Mouse (Mus musculus): ENCODE results near the gene Scn2a.
A peak's percentile ranks its signal among the peaks of the same experiment; 100 is the strongest.

Gene Scn2a

DNA sequence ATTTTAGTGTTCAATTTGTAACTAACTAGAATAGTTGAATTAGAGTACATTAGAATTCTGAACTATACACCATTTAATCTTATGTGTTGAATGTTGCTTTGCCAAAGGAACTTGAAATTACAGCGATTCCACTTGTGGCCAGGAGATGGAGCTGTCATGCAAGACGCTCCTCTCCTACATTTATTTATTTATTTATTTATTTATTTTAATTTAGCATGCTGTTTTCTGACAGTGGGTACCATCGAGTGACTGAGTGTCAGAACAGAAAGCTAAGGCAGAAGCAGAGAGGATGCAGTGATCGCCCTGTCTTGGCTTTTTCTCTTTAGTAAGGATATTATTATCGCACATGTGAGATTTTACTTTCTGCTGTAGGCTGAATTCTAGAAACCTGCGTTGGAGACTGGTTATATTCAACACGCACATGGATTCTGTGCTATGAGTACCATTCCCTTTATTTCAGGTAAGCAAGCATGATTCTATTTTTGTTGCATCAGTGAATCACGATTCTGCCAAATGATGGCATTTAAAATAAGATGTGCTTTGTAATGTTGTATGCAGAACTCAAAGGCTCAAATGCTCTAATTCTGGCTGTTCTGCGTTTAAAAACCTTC, at the start of gene Scn2a:
TSS of gene Scn2a (plus strand) at position 216 of the 611 bp plus-strand sequence.
- peak; percentile 43 for DNase-seq

DNA sequence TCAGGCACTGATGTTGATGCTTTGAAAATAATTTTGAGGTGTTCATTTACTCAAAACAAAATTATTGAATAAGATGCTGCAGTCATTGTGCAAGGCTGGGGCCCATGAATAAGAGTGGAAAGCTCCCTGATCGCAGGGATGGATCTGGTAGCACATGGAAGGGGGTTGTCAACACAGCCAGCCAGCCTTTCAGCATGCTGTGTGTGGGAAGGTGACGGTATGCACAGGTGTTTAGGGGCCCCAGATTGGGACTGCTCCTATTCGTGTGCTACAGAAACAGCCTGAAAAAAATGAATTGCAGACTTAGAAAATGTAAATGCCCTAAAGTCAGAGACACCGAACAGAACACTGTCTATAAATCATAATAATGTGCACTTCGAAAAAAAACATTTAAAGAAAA, 32.9 kb upstream of the Scn2a start:
- no peak for DNase-seq

DNA sequence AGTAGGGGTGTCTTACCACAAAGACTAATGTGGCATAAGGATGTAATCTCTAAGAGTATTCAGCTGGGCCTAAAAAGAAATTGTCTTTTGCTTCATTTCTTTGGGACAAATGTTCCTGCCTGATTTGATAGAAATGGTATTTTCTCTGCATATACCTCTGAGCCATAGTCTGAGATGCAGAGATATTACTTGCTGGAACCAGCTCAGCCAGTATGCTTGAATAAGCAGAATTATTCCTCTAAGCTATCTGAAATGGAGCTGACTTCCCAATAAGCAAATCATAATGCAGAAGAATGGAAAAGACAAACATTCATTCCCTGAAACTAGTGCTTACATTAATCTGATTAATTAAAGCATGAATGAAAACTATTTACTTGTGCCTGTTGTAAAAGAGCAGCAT, 12.8 kb upstream of the Scn2a start:
- DNase-seq = no peak

DNA sequence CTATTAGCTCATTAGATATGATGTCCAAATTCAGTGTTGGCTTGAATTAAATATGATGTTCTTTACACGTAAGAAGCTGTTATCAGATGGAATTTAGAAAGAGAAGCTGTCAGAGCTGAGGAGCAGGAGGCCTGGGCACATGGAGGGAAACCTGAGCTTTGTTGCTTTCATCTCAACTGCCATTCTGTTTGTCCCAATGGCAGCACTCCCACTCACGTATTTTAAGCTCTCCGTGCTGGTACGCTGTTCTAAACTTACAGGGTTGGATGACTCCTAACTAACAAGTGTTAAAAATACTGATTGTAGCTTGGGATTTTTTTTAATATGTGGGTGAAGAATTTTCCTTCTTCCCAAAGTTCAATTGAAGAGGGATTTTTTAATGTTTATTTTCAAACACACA, 8.7 kb upstream of the Scn2a start:
- DNase-seq = no peak

DNA sequence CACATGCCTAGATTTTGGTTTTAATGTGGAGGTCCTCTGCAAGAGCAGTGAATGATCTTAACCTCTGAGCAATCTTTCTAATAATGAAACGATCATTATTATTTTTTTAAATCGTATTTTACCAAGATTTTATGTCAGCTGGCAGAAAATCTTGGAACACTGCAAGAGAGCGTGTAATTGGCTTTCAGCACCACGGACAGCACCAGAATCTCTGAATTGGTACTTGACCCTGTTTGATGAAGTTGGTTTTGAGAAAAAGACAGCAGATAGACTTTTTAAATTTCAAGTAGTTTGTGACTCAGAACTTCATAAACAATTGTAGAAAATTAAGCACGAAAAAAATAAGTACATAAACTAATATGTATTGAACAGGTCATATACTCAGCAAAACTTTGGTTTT, 790 bp upstream of the Scn2a start:
- DNase-seq = peak; percentile 25

DNA sequence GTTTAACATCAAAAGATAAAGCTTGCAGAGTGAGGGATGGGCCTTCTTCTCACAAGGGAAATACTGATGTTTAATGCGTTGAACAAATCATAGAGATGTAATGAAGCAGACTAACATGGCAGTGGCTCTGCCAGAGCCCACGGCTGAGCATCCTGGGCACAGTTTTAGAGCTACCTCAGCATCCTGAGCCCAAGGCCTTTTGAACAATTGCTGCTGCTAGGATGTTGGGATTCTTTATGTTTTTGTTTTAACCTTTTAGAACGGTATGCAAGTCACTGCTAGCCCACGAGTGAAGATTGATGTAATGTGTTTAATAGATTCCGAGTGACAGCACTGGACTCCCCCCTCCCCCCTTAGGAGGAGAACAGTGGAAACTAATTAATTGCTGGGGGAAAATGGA, 683 bp downstream of the Scn2a start:
- DNase-seq = no peak

DNA sequence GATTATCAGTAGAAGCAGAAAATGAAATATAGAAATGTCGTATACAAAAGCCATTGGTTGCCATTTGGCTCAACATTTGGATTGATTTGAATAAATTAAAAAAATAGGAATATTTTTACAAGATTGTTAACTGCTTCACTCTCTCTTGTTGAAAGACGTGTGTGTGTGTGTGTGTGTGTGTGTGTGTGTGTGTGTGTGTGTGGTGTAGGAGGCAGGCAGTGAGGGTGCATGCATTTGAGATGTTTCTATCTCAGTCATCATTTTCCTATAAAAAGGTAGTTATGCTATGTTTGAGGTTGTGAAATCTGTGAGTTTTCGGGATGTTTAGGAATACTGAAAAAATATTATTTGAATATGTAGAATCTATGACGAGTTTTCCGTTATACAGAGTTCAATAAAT, 1.3 kb downstream of the Scn2a start:
- DNase-seq = no peak

DNA sequence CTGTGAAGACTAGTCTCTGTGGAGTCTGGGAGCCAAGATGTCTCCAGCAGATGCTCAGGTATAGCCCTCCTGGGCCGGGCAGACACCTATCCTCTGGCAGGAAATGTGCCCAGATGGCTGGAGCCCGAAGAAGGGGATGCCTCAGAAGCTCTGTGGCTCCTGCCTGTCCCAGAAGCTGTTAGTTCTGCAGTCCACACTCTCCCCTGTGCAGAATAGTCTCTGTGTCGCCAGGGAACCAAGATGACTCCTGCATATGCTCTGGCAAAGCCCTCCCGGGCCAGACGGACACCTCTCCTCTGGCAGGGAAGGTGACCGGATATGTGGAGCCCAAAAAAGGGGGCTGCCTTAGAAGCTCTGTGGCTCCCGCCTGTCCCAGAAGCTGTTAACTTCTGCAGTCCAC, 32.1 kb downstream of the Scn2a start:
- DNase-seq = no peak

DNA sequence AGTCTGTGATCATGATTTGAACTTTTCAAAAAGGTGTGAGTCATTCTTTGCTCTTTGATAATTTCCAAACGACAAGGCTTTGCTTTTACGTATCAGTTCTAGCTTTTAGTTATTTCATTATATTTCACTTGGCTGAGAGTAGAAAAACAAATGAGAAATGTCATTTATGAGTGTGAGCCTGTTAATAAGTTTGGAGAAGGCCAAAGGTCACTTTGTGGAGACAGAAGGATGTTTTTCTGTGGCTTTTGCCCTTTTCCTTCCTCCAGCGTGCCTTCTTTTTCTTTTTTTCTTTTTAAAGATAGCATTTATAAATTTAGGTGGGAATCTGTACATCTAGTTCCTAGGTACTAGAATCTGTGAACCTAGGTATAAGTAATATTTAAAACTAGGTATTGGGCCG, 36.5 kb downstream of the Scn2a start:
- DNase-seq = peak; percentile 68

DNA sequence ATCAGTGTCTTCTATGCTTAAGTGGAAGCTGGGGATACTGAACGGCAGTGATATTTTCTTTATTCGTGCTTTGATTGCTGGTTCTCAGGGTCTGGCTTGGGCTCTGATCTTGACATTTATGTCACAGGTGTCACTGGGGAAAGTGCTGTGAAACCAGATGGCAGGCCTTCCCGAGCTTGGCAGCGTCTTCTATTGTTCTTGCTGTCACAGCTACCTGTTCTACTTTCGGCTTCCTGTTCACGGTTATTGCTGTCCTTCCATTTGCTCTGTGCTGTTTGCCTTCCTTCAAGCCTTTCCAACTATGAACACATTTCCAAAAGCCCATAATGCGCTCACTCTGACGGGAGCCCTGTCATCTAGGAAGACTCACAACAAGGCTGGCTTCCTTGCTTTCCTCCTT, 37.9 kb downstream of the Scn2a start:
- DNase-seq = no peak

DNA sequence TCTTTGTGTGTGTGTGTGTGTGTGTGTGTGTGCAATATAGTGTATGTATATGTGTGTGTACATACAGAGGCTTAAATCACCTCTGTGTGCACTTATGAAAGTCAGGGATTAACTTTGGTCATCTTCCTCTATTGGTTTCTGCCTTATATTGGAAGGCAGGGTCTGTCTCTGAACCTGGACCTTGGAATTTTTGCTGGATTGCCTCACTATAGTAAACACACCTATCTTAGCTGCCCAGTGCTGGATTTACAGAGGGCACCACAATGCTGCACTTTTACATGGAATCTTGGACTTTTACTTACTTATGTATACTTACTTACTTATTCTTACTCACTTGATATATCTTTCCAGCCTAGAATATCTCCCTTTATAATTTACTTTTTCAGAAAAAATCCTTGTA, 43.3 kb downstream of the Scn2a start:
- no peak for DNase-seq

DNA sequence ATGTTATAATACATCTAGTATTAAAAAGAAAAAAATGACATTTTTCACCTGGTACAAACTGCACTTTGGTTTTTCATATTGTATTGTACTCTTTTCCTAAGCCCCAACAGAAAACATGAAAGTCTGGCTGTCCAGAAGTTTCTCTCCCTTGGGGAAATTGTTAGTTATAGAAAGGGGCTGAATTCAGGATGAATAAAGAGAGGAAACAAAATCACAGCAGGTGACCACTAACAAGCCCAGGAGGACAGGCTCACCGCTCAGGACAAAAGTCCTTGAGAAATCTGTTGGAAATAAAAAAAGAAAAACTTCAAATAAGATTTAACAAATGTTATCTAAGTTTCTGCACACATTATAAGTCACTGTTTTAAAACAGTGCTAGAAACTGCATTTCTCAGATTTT, 43.9 kb downstream of the Scn2a start:
- no peak for DNase-seq

DNA sequence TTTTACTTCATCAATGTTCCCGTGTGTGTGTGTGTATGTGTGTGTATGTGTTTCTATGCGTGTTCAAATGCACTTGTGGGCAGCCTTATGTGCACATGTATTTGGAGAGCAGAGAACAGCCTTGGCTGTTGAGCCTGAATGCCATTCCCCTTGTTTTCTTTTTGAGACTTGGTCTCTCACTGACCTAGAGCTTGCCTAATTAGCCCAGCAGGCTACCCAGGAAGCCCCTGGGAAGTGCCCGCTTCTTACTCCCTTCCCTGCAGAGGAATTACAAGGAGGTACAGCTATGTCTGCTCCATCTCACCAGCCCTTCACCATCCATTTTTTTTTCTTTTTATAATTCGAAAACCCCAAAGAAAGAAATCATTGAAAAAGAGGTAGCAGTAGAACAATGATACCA, 44.6 kb downstream of the Scn2a start:
- DNase-seq = no peak

DNA sequence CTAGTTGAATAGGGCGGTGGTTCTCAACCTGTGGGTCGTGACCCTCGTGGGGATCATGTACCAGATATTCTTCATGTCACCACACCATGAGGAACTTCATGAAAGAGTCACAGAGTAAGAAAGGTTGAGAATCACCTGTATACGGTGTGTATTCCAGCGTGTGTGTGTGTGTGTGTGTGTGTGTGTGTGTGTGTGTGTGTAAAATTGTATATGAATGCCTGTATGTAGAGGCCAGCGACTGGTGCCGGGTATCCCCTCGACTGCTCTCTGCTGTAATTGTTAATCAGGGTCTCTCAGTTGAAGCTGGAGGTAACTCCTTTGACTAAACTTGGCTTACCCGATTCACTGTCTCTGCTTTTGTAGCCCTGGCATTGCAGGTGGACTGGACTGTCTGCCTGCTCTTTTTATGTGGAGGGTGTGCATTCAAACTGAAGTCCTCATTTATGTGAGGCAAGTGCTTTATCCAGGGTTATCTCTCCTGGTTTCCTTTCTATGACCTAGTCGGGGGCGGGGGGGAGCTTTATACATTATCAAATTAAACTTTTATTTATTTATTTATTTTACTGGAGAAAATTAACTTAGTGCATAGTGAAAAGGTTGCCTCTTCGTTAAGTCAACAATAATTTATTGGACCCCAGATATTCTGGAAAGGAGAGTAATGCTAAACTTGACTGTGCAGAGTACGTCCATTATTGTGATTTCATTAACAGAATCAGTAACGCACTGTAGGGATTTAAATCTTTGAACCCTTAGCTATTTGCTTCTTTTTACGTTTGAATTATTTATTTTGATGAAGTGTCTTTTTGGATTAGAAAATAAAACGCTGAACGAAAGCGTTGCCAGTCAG, 47.2 kb downstream of the Scn2a start:
- DNase-seq = no peak

DNA sequence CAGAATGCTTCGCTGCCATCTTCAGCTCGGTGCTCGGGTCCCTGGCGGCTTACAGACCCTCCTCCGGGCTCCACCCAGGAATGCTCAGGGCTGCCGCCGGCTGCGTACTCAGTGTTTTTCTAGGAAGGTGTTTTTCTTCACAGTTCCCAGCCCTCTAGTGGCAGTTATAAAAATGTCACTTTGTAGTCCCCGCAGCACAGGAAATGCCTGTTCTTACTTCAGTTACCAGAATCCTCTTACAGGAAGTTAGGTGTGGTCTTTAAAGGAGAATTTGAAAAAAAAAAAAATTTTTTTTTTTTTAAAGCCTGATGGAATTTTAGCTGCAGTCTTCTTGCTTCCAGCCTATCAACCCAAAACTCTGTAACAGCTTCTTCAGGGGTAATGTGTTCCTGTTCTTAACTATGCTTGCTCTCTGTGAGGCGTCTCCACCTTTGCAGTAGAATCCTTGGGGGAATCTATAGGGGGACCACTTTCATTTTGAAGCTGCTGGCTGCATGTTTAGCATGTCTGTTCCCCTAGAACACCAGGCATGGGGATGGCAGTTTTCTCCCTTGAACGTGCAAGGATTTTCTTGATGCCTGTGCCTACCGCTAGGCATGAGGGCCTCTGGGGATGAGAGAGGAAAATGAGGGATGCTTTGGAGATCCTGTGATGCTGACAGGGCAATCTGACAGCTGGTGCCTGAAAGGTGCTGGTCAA, 48.0 kb downstream of the Scn2a start:
- peak; percentile 88 for DNase-seq

DNA sequence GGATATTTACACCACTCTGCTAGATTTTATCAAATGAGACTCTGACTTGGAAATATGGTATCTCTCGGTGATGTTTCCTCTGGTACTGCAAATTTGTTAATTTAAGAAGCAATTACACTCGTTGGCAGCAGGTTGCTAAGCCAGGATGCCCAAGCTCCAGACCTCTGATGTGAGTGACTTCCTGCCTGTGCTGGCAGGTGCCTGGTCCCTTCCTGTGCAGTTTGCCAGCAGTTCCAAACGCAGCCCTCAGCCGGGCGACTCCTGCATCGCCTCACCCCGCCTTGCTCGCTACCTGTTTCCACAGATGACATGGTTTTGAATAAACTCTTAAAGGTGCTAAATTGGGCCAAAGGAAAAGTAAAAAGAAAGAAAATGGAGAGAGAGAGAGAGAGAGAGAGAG, 49.0 kb downstream of the Scn2a start:
- DNase-seq = no peak

DNA sequence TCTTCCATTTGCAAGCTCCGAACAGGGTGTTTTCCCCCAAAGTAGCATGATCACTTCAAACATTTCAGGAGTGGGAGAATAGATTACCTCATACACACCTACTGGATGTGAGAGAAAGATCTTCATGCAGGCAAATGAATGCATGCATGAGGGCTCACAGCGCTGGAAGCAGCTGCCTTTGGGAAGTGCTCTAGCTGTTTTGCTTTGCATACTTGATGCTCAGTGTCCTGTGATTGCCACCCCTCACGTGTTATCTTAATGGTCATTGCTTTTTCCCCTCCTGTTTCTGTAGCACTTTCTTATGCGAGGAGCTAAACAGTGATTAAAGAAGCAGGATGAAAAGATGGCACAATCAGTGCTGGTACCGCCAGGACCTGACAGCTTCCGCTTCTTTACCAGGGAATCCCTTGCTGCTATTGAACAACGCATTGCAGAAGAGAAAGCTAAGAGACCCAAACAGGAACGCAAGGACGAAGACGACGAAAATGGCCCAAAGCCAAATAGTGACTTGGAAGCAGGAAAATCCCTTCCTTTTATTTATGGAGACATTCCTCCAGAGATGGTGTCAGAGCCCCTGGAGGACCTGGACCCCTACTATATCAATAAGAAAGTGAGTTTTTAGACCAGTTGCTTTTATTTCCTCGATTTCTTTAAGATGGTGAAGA, 49.7 kb downstream of the Scn2a start:
- DNase-seq = no peak

DNA sequence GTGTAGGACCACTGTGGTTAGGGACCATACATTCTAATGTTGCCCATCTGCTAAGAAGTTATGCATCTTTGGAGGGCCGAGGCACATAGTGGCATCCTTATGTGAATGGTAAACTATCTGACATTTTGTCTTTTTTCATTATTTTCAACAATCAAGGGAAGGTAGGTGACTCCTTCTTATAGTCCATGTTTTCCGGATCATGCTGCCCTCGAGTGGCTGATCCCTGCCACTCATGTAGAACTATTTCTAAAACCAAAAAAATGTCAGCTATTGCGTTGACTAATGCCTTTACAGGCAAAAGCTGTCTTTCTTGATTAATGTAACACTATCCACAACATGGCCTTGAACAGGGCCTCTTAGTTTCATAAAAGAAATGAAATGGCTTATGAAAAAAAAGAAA, 59.0 kb downstream of the Scn2a start:
- DNase-seq = no peak

DNA sequence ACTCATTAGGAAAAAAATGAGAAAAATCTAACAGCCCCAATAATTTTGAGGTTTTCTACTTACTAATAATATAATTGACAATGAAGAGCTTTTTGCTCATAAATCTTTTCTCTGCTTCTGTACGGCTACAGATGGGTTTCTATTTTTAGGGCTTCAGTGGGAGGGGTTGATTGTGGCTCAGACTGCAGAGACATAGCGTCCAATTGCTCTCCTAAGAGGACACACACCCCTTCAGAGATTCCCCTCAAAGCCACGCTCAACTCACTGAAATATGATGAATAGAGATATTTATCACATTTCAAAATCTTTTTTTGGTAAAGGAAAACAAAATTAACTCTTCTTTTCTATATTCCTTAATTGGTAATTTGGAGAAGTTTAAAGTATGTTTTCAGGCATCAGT, 64.6 kb downstream of the Scn2a start:
- DNase-seq = no peak

DNA sequence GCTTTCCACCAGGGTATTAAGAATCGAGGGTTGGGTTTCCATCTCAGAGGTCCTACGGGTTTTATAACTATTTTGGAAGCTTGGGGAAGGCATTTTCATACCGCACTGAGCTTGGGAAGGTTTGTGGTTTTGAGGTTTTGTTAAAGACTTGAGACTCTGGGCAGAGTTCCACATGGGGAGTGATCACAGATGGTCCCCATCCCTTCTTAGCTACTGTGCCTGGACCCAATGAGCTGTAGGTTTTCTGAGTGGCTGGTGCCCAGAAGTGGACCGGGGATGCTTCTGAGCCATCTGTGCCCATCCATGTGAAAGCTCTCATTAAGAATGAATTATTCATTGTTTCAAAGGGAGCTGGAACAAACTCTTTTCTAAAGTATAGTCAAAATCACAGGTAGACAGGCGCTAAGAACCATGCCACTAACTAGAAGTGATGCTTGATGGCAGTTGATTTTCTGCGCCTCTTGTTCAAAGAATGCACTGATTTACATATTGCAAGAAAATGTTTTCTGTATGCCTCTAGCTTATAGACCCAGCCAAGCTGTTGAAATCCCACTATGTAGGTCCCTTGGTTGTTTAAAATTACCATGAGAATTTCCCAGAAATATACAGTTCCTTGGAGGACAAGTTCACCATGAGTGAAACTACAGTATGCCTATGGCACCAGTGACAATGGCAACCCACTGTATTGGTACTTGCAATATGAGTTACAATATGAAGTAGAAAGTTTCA, 70.0 kb downstream of the Scn2a start:
- no peak for DNase-seq

DNA sequence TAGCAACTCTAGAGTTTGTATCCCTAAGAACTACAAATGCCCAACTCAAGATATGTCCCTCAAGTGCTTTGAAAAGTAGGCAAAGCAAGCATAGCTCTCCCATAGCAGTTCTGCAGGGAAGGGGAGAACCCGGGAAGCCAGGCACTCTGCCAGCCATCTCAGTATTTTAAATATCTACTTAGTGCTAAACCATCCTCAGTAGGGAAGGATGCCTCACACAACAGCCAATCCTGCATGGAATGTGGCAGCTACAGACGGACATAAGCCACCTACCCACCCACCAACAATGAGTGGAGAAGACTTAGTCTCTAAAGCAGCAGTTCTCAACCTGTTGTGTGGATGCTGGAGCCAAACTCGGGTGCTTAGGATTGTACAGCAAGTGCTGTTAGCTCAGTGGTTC, 73.9 kb downstream of the Scn2a start:
- no peak for DNase-seq

DNA sequence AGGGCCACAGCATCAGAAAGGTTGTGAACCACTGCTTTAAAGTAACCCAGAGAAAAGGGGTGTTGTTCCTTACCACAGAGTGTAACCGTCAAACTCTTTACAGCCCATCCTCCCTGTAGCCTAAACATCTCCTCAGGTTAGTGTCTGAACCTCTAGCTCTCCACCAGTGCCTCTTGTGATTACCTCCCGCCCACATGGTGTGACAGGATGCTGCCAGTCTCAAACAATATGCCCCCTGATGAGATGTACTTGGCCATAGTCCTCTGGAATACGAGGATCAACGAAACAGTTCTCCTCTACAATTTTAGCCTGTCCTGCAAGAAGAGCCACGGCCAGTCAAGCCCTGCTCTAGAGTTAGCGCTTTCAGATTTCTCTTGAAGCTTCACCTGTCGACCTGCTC, 74.5 kb downstream of the Scn2a start:
- DNase-seq = no peak

DNA sequence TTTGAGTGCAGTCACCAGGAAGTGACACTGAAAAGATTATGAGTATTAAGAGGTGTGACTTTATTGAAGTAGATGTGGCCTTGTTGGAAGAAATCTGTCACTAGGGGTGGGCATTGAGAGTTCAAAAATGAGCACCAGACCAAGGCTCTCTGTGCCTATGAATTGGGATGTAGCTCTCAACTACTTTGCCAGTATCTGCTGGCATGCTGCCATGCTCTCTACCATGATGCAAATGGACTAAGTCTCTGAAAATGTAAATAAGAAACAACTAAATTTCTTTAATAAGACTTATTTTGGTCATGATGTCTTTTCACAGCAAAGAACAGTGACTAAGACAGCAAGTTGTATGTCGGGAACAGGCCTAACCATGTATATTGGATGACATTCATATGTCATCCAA, 79.7 kb downstream of the Scn2a start:
- DNase-seq = no peak

Measured in kidney, adult 9 months (tissue).